Mouse (Mus musculus): Measurements from ENCODE around the gene Vps11.

- TF ChIP-seq POLR2A (IDR thresholded peaks at IDR 0.05; ENCODE audit: low read depth, low read length) (no peak), CTCF (IDR thresholded peaks at IDR 0.05; ENCODE audit: borderline replicate concordance, insufficient read depth, low read length) (no peak)
Observed at GRCm38 (mm10) chr9:44353142-44353541, 8.3 kb downstream of the Vps11 start.
